Mouse (Mus musculus) limb, embryonic 13.5 days (tissue): ENCODE results near the gene Qpctl. TPM values are rescaled to one million over a fixed set of nuclear protein-coding genes. Genes with fewer than 3 reads are reported as not detected.

Experiments
- ATAC-seq: fragments of 200-750 bp; cut with Nextera tagmentation; 2 replicates; pipeline ENCODE4 v1.8.0; 2017; ENCODE audit warnings: low read depth, moderate number of reproducible peaks, moderate TSS enrichment; ENCODE audit not compliant: low FRiP score
- H3K27ac ChIP-seq: fragments of 300-500 bp; sonication (generic); 2 replicates; pipeline ENCODE4 v1.5.1; 2015; ENCODE audit warnings: inconsistent platforms, mild to moderate bottlenecking, moderate library complexity
- H3K27me3 ChIP-seq: fragments of 300-500 bp; sonication (generic); 2 replicates; pipeline ENCODE4 v1.6.1; 2015; ENCODE audit warnings: mild to moderate bottlenecking, inconsistent platforms
- H3K36me3 ChIP-seq: fragments of 300-500 bp; sonication (generic); 2 replicates; pipeline ENCODE4 v1.6.1; 2015; ENCODE audit warnings: inconsistent platforms, mild to moderate bottlenecking, moderate library complexity
- H3K4me1 ChIP-seq: fragments of 300-500 bp; sonication (generic); 2 replicates; pipeline ENCODE4 v1.6.1; 2015; ENCODE audit warnings: inconsistent platforms
- H3K4me2 ChIP-seq: fragments of 300-500 bp; sonication (generic); replicated peaks from 2 replicates; pipeline ENCODE4 v1.6.1; 2015; ENCODE audit warnings: inconsistent platforms, mild to moderate bottlenecking, moderate library complexity
- H3K4me3 ChIP-seq: fragments of 300-500 bp; sonication (generic); 2 replicates; pipeline ENCODE4 v1.5.1; 2015; ENCODE audit warnings: moderate library complexity, mild to moderate bottlenecking, inconsistent platforms
- H3K9ac ChIP-seq: fragments of 300-500 bp; sonication (generic); 2 replicates; pipeline ENCODE4 v1.6.1; 2015; ENCODE audit warnings: mild to moderate bottlenecking, inconsistent platforms
- H3K9me3 ChIP-seq: fragments of 300-500 bp; sonication (generic); 2 replicates; pipeline ENCODE4 v1.6.1; 2016; ENCODE audit warnings: inconsistent platforms
- WGBS: fragments of 180-500 bp; shearing (Covaris S2); methylation state at CpG from one replicate; pipeline ENCODE4 v1.1.7; 2015; 5-methylcytosine and 5-hydroxymethylcytosine counted together
- polyA plus RNA-seq: library from polyadenylated mRNA; unstranded; fragments of >200 nt; fragmentation: Nextera tagmentation; extraction: Ambion mirVana; gene quantifications from 2 replicates; pipeline ENCODE4 v1.2.1, GENCODE M21; 2015

Qpctl gene
- polyA plus RNA-seq, 1 experiment from 2014 or later: 17.1 TPM

DNA sequence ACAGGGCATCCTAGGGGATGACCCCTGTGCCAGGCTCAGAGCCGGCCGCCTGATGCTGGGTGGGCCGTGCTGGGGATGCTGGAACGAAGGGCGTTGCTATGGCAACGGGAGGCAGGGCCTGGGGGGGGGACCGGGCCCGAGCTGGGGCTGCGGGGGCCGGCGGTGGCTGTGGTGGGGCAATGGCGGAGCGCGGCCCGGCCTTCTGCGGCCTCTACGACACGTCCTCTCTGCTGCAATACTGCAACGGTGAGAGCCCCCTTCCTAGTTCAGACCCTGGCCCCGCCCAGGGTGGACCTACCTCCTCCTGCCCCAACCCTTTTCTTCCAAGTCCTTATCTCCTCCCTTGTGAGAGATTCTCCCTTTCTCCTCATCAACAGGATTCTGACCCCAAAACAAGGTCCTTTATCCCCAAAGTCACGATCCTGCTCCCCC is 27.4 kb upstream of the Qpctl start:
- Histone ChIP-seq H3K36me3 (no peaks in the 10 kb centered on the region), H3K27me3 (peaks cover 78% of the 10 kb centered on the region), H3K4me3 (peak overlapping the region; percentile 37), H3K4me2 (peak overlapping the region; percentile 60), H3K9me3 (peaks cover 7% of the 10 kb centered on the region), H3K27ac (no peak overlapping the region), H3K9ac (peak overlapping the region; percentile 55), H3K4me1 (peaks cover 25% of the 10 kb centered on the region)
- ATAC-seq: no peak
- WGBS: 4% methylated on average over 21 of the region's 21 CpGs

GRCm38 (mm10) chr7:19175708-19176515 is 26.8 kb upstream of the Qpctl start, which contains the start of gene Eml2:
TSS of gene Eml2 (plus strand) at chr7:19176421.
- no peaks in the 10 kb centered on the region for H3K36me3 ChIP-seq
- WGBS: 1% methylated on average over 30 of the region's 30 CpGs
- peak within 1 kb of the TSS; percentile 55 for H3K9ac ChIP-seq
- peaks cover 21% of the 10 kb centered on the region for H3K4me1 ChIP-seq
- peak within 1 kb of the TSS; percentile 37 for H3K4me3 ChIP-seq
- peak; percentile 37; the same call in 1 of the 2 replicates for ATAC-seq
- H3K27ac ChIP-seq: no peak within 1 kb of the TSS
- H3K4me2 ChIP-seq: peak within 1 kb of the TSS; percentile 60
- H3K9me3 ChIP-seq: peaks cover 7% of the 10 kb centered on the region
- H3K27me3 ChIP-seq: peaks cover 73% of the 10 kb centered on the region

GRCm38 (mm10) chr7:19172874-19173273 is 23.8 kb upstream of the Qpctl start:
- Histone ChIP-seq H3K4me3 (peak overlapping the region; percentile 38), H3K9ac (peak overlapping the region; percentile 58; the same call in 1 of the 2 replicates), H3K9me3 (no peaks in the 10 kb centered on the region), H3K27me3 (peaks cover 53% of the 10 kb centered on the region), H3K4me2 (peak overlapping the region; percentile 65), H3K4me1 (peaks cover 11% of the 10 kb centered on the region), H3K27ac (no peak overlapping the region), H3K36me3 (no peaks in the 10 kb centered on the region)
- WGBS: 5% methylated on average over 17 of the region's 17 CpGs
- peak; percentile 75 for ATAC-seq

GRCm38 (mm10) chr7:19171831-19172230 is 22.7 kb upstream of the Qpctl start:
- Histone ChIP-seq H3K36me3 (no peaks in the 10 kb centered on the region), H3K4me3 (no peak overlapping the region), H3K27ac (no peak overlapping the region), H3K4me2 (no peak overlapping the region), H3K9ac (no peak overlapping the region), H3K27me3 (peaks cover 43% of the 10 kb centered on the region), H3K9me3 (0 out of 2 replicates have a peak, but pooled peaks cover 5% of the 10 kb centered on the region), H3K4me1 (peaks cover 11% of the 10 kb centered on the region)
- no peak for ATAC-seq
- WGBS: 59% methylated on average over 8 of the region's 8 CpGs

DNA sequence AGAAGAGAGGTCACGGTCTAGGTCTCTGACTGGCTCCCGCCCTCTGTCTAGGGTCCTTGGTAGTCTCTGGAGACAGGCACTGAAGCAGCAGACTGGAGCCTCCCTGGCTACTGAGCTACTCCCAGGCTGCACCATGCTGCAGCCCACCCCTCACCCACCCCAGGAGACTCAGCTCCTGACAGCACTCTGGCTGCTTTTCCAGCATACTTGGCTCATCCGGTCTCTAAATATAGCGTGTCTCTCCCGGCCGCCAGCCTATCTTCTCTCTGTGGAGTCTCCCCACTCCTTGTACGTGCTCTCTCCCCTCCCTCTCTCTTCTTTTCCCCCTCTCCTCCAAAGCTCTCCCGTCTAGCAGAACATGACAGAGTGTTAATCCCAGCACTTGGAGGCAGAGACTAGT is 21.1 kb upstream of the Qpctl start:
- 62% methylated on average over 8 of the region's 8 CpGs for WGBS

GRCm38 (mm10) chr7:19169506-19169905 is 20.4 kb upstream of the Qpctl start:
- WGBS: 67% methylated on average over 10 of the region's 10 CpGs

More for the DNA sequence above, 21.1 kb upstream of the Qpctl start:
- Histone ChIP-seq H3K9me3 (0 out of 2 replicates have a peak, but pooled peaks cover 5% of the 10 kb centered on the region), H3K27me3 (peaks cover 41% of the 10 kb centered on the region), H3K4me3 (no peak overlapping the region), H3K9ac (no peak overlapping the region; the same call in 1 of the 2 replicates), H3K4me2 (no peak overlapping the region), H3K4me1 (peaks cover 13% of the 10 kb centered on the region), H3K27ac (no peak overlapping the region), H3K36me3 (no peaks in the 10 kb centered on the region)
- no peak for ATAC-seq

GRCm38 (mm10) chr7:19166990-19167389 is 17.9 kb upstream of the Qpctl start:
- H3K4me3 ChIP-seq: no peak overlapping the region
- H3K4me2 ChIP-seq: no peak overlapping the region
- 0 out of 2 replicates have a peak, but pooled peaks cover 5% of the 10 kb centered on the region for H3K9me3 ChIP-seq
- ATAC-seq: no peak
- peaks cover 24% of the 10 kb centered on the region for H3K4me1 ChIP-seq
- no peak overlapping the region for H3K27ac ChIP-seq
- H3K9ac ChIP-seq: no peak overlapping the region
- no peaks in the 10 kb centered on the region for H3K36me3 ChIP-seq
- peaks cover 49% of the 10 kb centered on the region for H3K27me3 ChIP-seq
- 88% methylated on average over 3 of the region's 3 CpGs for WGBS

More at GRCm38 (mm10) chr7:19169506-19169905, 20.4 kb upstream of the Qpctl start:
- Histone ChIP-seq H3K27me3 (peaks cover 42% of the 10 kb centered on the region), H3K4me1 (peaks cover 19% of the 10 kb centered on the region), H3K9me3 (0 out of 2 replicates have a peak, but pooled peaks cover 5% of the 10 kb centered on the region), H3K4me3 (no peak overlapping the region), H3K36me3 (no peaks in the 10 kb centered on the region), H3K9ac (no peak overlapping the region), H3K4me2 (no peak overlapping the region), H3K27ac (no peak overlapping the region)
- ATAC-seq: no peak

DNA sequence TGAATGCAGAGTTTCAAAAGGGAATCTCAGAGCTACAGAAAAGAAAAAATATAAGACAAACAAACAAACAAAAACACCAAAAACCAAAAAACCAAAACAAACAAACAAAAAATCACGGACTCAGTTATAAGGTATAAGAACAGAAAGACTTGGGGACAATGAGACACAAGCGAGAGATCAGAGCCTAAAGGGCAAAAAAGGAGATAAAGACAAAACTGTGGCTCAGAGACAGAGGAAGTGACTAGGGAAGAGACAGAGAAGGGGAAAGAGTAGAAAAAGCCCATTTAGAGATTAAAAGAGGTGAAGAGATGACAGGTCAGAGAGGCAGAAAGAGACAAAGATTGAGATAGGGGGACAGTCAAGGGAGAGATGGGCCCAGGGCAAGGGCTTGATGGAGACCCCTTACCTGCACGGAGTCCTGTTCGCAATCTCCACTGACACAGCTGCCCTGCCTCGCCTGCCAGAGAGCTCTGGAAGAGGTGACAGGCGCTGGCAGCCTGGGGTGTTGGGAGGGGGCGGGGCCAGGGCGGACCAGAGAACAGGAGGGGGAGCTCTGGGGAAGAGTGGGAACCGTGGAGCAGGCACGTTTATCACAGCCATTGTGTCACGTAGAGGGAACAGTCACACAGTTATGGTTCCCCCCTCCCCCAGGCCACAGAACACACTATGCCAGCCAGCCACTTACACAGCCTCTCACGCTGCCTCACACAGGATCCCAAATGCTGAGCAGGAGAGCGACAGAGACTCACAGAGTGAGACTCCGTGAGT is 16.7 kb upstream of the Qpctl start, which contains the start of gene Gipr:
Gene Gipr, minus strand, starts transcription at position 472 of the 768 bp plus-strand sequence.
- peak within 1 kb of the TSS; percentile 8; the same call in 1 of the 2 replicates for H3K4me3 ChIP-seq
- no peaks in the 10 kb centered on the region for H3K36me3 ChIP-seq
- 10% methylated on average over 14 of the region's 14 CpGs for WGBS
- peak within 1 kb of the TSS; percentile 52 for H3K4me2 ChIP-seq
- H3K27ac ChIP-seq: no peak within 1 kb of the TSS
- H3K27me3 ChIP-seq: peaks cover 56% of the 10 kb centered on the region
- H3K9ac ChIP-seq: peak within 1 kb of the TSS; percentile 32; the same call in 1 of the 2 replicates
- peaks cover 24% of the 10 kb centered on the region for H3K4me1 ChIP-seq
- ATAC-seq: no peak
- 0 out of 2 replicates have a peak, but pooled peaks cover 5% of the 10 kb centered on the region for H3K9me3 ChIP-seq

GRCm38 (mm10) chr7:19164978-19165377 is 15.9 kb upstream of the Qpctl start:
- no peak overlapping the region for H3K9ac ChIP-seq
- H3K27me3 ChIP-seq: peaks cover 63% of the 10 kb centered on the region
- 0% methylated on average over 13 of the region's 13 CpGs for WGBS
- peaks cover 31% of the 10 kb centered on the region for H3K4me1 ChIP-seq
- no peaks in the 10 kb centered on the region for H3K36me3 ChIP-seq
- peak overlapping the region; percentile 52 for H3K4me2 ChIP-seq
- no peak overlapping the region for H3K27ac ChIP-seq
- no peak for ATAC-seq
- H3K9me3 ChIP-seq: 0 out of 2 replicates have a peak, but pooled peaks cover 5% of the 10 kb centered on the region
- peak overlapping the region; percentile 8; the same call in 1 of the 2 replicates for H3K4me3 ChIP-seq

GRCm38 (mm10) chr7:19164189-19164588 is 15.1 kb upstream of the Qpctl start:
- 0 out of 2 replicates have a peak, but pooled peaks cover 5% of the 10 kb centered on the region for H3K9me3 ChIP-seq
- peak overlapping the region; percentile 52 for H3K4me2 ChIP-seq
- H3K27ac ChIP-seq: 0 out of 2 replicates have a peak overlapping the region, but pooled peaks have one; percentile 10
- ATAC-seq: peak; percentile 84
- peaks cover 68% of the 10 kb centered on the region for H3K27me3 ChIP-seq
- H3K4me3 ChIP-seq: peak overlapping the region; percentile 8
- WGBS: under 1% methylated on average over 6 of the region's 6 CpGs
- no peak overlapping the region for H3K9ac ChIP-seq
- H3K4me1 ChIP-seq: peaks cover 38% of the 10 kb centered on the region
- no peaks in the 10 kb centered on the region for H3K36me3 ChIP-seq

DNA sequence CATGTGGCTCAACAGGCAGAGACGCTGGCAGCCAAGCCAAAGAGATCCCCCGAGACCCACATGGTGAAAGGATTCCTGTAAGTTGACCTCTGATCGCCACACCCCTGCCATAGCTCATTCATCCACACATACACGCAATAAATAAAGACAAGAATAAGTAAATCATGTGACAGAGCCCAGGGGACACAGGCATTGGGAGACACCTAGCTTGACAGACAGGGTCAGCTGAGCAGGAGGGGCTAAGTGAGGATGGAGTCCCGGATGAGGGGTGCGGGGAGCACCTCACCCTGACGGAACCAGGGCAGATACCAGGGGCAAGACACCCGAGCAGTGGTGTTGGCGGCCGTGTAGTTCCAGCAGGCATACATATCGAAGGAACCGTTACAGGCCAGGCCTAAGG is 14.7 kb upstream of the Qpctl start:
- Histone ChIP-seq H3K27ac (no peak overlapping the region), H3K4me3 (0 out of 2 replicates have a peak overlapping the region, but pooled peaks have one; percentile 5), H3K4me1 (peaks cover 38% of the 10 kb centered on the region), H3K4me2 (peak overlapping the region; percentile 52), H3K9ac (no peak overlapping the region), H3K27me3 (peaks cover 73% of the 10 kb centered on the region), H3K9me3 (0 out of 2 replicates have a peak, but pooled peaks cover 5% of the 10 kb centered on the region), H3K36me3 (no peaks in the 10 kb centered on the region)
- no peak; the same call in 1 of the 2 replicates for ATAC-seq
- 22% methylated on average over 12 of the region's 12 CpGs for WGBS
